17 mouse cellular contexts compared by ENCODE assay signal in genomic region chr16:23969919-23970318, GRCm38 (mm10). TPM values are rescaled to one million over a fixed set of nuclear protein-coding genes. Genes with fewer than 3 reads are reported as not detected.
DNase-seq lines count a peak whose midpoint lies in the region; ATAC-seq lines count a peak whose summit lies in the region.
"Had no signal": no experiment of that assay in that cellular context is flagged by ENCODE, and none has a peak within 500 bp of the region (broad histone marks: within the 10 kb centered on the region; RNA-seq: fewer than 3 reads in every experiment).

No protein-coding gene starts in this region.

- ATAC-seq in kidney, embryonic 14.5 days (ENCODE audit: low FRiP score, low TSS enrichment) = 0 out of 2 replicates have a peak, but pooled peaks have one; percentile 35
- no peak for ATAC-seq in midbrain, embryonic 11.5 days (ENCODE audit: low FRiP score)
- ATAC-seq in hindbrain, embryonic 16.5 days = no peak
- ATAC-seq: forebrain, embryonic 15.5 days had no signal

- H3K9ac ChIP-seq in kidney, embryonic 14.5 days (ENCODE audit: low read depth, low read length) = no peak overlapping the region
- H3K9ac ChIP-seq in midbrain, embryonic 11.5 days (ENCODE audit: low read length) = no peak overlapping the region
- no peak overlapping the region for H3K9ac ChIP-seq in hindbrain, embryonic 16.5 days (ENCODE audit: low read depth, low read length)
- H3K9ac ChIP-seq: forebrain, embryonic 15.5 days; neural tube, embryonic 15.5 days had no signal

- H3K36me3 ChIP-seq in kidney, embryonic 14.5 days (ENCODE audit: control insufficient read depth, insufficient read depth, low read length) = peaks cover 2% of the 10 kb centered on the region; the same call in 1 of the 2 replicates
- H3K36me3 ChIP-seq in midbrain, embryonic 11.5 days (ENCODE audit: control insufficient read depth, insufficient read depth, low read length) = no peaks in the 10 kb centered on the region
- no peaks in the 10 kb centered on the region for H3K36me3 ChIP-seq in midbrain, embryonic 10.5 days
- peaks cover 3% of the 10 kb centered on the region; the same call in 1 of the 2 replicates for H3K36me3 ChIP-seq in hindbrain, embryonic 16.5 days (ENCODE audit: control insufficient read depth, insufficient read depth, low read length)
- H3K36me3 ChIP-seq: heart, embryonic 10.5 days had no signal

- no peak overlapping the region for H3K4me3 ChIP-seq in kidney, embryonic 14.5 days (ENCODE audit: low read length)
- no peak overlapping the region for H3K4me3 ChIP-seq in midbrain, embryonic 11.5 days (ENCODE audit: low read depth, low read length)
- no peak overlapping the region for H3K4me3 ChIP-seq in midbrain, embryonic 10.5 days
- H3K4me3 ChIP-seq in hindbrain, embryonic 16.5 days (ENCODE audit: low read length) = no peak overlapping the region
- H3K4me3 ChIP-seq: erythroblast, embryonic 14.5 days; forebrain, embryonic 15.5 days; heart, embryonic 10.5 days; neural tube, embryonic 15.5 days had no signal

- no peak overlapping the region for H3K27ac ChIP-seq in kidney, embryonic 14.5 days (ENCODE audit: low read depth, low read length)
- no peak overlapping the region for H3K27ac ChIP-seq in midbrain, embryonic 11.5 days (ENCODE audit: low read depth, low read length)
- H3K27ac ChIP-seq in midbrain, embryonic 10.5 days (replicated peaks) = no peak overlapping the region
- no peak overlapping the region for H3K27ac ChIP-seq in hindbrain, embryonic 16.5 days (ENCODE audit: low read depth, low read length)
- H3K27ac ChIP-seq: forebrain, embryonic 15.5 days; heart, embryonic 10.5 days; kidney, postnatal 0 days; neural tube, embryonic 15.5 days had no signal

- H3K4me2 ChIP-seq in kidney, embryonic 14.5 days (replicated peaks; ENCODE audit: low read depth, low read length) = no peak overlapping the region
- H3K4me2 ChIP-seq in midbrain, embryonic 11.5 days = no peak overlapping the region
- no peak overlapping the region for H3K4me2 ChIP-seq in hindbrain, embryonic 16.5 days (ENCODE audit: low read length)
- H3K4me2 ChIP-seq: forebrain, embryonic 15.5 days; liver, embryonic 11.5 days; neural tube, embryonic 15.5 days had no signal

- peak; percentile 26 for DNase-seq in cerebellum, adult 11-12 months
- DNase-seq in cerebellum, adult 11 months = no peak
- no peak for DNase-seq in kidney, adult 9 months
- DNase-seq in midbrain, embryonic 11.5 days (ENCODE audit: low spot score, missing footprints) = peak; percentile 70
- DNase-seq in midbrain, embryonic 10.5 days (ENCODE audit: low spot score) = no peak
- DNase-seq in urinary bladder, postnatal 14 days (ENCODE audit: low spot score) = no peak
- DNase-seq: adrenal gland, postnatal 10 days; right cerebral cortex, postnatal 4 days; thymus, adult 18-20 months had no signal

- H3K4me1 ChIP-seq in kidney, embryonic 14.5 days (ENCODE audit: control insufficient read depth, insufficient read depth, low read length) = 0 out of 2 replicates have a peak, but pooled peaks cover 4% of the 10 kb centered on the region
- H3K4me1 ChIP-seq in midbrain, embryonic 11.5 days (ENCODE audit: control insufficient read depth, insufficient read depth, low read length) = no peaks in the 10 kb centered on the region; the same call in 1 of the 2 replicates
- peaks cover 21% of the 10 kb centered on the region for H3K4me1 ChIP-seq in midbrain, embryonic 10.5 days
- H3K4me1 ChIP-seq in hindbrain, embryonic 16.5 days (ENCODE audit: control insufficient read depth, insufficient read depth, low read depth, low read length) = no peaks in the 10 kb centered on the region
- H3K4me1 ChIP-seq: forebrain, embryonic 15.5 days; neural tube, embryonic 15.5 days had no signal

- WGBS in kidney, embryonic 14.5 days = 76% methylated on average over 14 of the region's 14 CpGs
- WGBS in midbrain, embryonic 11.5 days = 86% methylated on average over 14 of the region's 14 CpGs
- WGBS in midbrain, embryonic 10.5 days = 86% methylated on average over 14 of the region's 14 CpGs
- WGBS in hindbrain, embryonic 16.5 days = 72% methylated on average over 14 of the region's 14 CpGs

- H3K27me3 ChIP-seq in kidney, embryonic 14.5 days (ENCODE audit: control insufficient read depth, insufficient read depth, low read length) = no peaks in the 10 kb centered on the region
- H3K27me3 ChIP-seq in midbrain, embryonic 11.5 days (ENCODE audit: control insufficient read depth, insufficient read depth, low read length) = no peaks in the 10 kb centered on the region
- 0 out of 2 replicates have a peak, but pooled peaks cover 3% of the 10 kb centered on the region for H3K27me3 ChIP-seq in midbrain, embryonic 10.5 days (ENCODE audit: low read depth, poor library complexity, severe bottlenecking)
- H3K27me3 ChIP-seq in hindbrain, embryonic 16.5 days (replicated peaks; ENCODE audit: control insufficient read depth, insufficient read depth, low read length) = no peaks in the 10 kb centered on the region
- H3K27me3 ChIP-seq: forebrain, embryonic 15.5 days; neural tube, embryonic 15.5 days had no signal

- 0 out of 2 replicates have a peak, but pooled peaks cover 3% of the 10 kb centered on the region for H3K9me3 ChIP-seq in kidney, embryonic 14.5 days (ENCODE audit: control insufficient read depth, low read length)
- no peaks in the 10 kb centered on the region for H3K9me3 ChIP-seq in midbrain, embryonic 11.5 days (ENCODE audit: control insufficient read depth, low read length)
- no peaks in the 10 kb centered on the region; the same call in 1 of the 2 replicates for H3K9me3 ChIP-seq in midbrain, embryonic 10.5 days (replicated peaks)
- no peaks in the 10 kb centered on the region for H3K9me3 ChIP-seq in hindbrain, embryonic 16.5 days (ENCODE audit: control insufficient read depth, low read length)
- H3K9me3 ChIP-seq: forebrain, embryonic 15.5 days; heart, embryonic 10.5 days; neural tube, embryonic 15.5 days had no signal

RNA-seq across cellular contexts. Expression of gene Gm37419, which starts 18.4 kb away (rescaled TPM):
- not detected in 2 replicates for polyA plus RNA-seq in kidney, embryonic 14.5 days (2014; fragmentation: Nextera tagmentation; extraction: Ambion mirVana)
- polyA plus RNA-seq in midbrain, embryonic 11.5 days (2014; fragmentation: Nextera tagmentation; extraction: Ambion mirVana) = not detected in 2 replicates
- polyA plus RNA-seq in midbrain, embryonic 10.5 days (2016; fragmentation: Nextera tagmentation; extraction: Ambion mirVana) = not detected in 2 replicates
- not detected in 2 replicates for polyA plus RNA-seq in hindbrain, embryonic 16.5 days (2015; fragmentation: Nextera tagmentation; extraction: Ambion mirVana)
- polyA plus RNA-seq: erythroblast, embryonic 14.5 days; heart, embryonic 10.5 days; kidney, postnatal 0 days; liver, embryonic 11.5 days; neural tube, embryonic 15.5 days had no signal

RNA-seq across cellular contexts. Expression of gene Bcl6, which starts 18.7 kb away (rescaled TPM):
- polyA plus RNA-seq in kidney, embryonic 14.5 days (2014; fragmentation: Nextera tagmentation; extraction: Ambion mirVana) = 0.73 and 0.91 TPM in 2 replicates
- 0.11 TPM in 1 of 2 replicates, not detected in the other for polyA plus RNA-seq in midbrain, embryonic 11.5 days (2014; fragmentation: Nextera tagmentation; extraction: Ambion mirVana)
- polyA plus RNA-seq in midbrain, embryonic 10.5 days (2016; fragmentation: Nextera tagmentation; extraction: Ambion mirVana) = 0.02 and 0.07 TPM in 2 replicates
- polyA plus RNA-seq in hindbrain, embryonic 16.5 days (2015; fragmentation: Nextera tagmentation; extraction: Ambion mirVana) = 0.76 and 0.79 TPM in 2 replicates

RNA-seq across cellular contexts. Expression of gene Rtp2, which starts 37.7 kb away (rescaled TPM):
- not detected in 2 replicates for polyA plus RNA-seq in kidney, embryonic 14.5 days (2014; fragmentation: Nextera tagmentation; extraction: Ambion mirVana)
- not detected in 2 replicates for polyA plus RNA-seq in midbrain, embryonic 11.5 days (2014; fragmentation: Nextera tagmentation; extraction: Ambion mirVana)
- not detected in 2 replicates for polyA plus RNA-seq in midbrain, embryonic 10.5 days (2016; fragmentation: Nextera tagmentation; extraction: Ambion mirVana)
- polyA plus RNA-seq in hindbrain, embryonic 16.5 days (2015; fragmentation: Nextera tagmentation; extraction: Ambion mirVana) = 0.12 TPM in 1 of 2 replicates, not detected in the other
- polyA plus RNA-seq: erythroblast, embryonic 14.5 days; forebrain, embryonic 15.5 days; heart, embryonic 10.5 days; kidney, postnatal 0 days; liver, embryonic 11.5 days; neural tube, embryonic 15.5 days had no signal

Comparison
In these comparisons a context has a peak if more than half of its experiments do, and no peak if none do; other contexts are left out.
1. DNase-seq: peak in cerebellum, adult 11-12 months (single experiment) and midbrain, embryonic 11.5 days (single experiment); none in cerebellum, adult 11 months (single experiment), kidney, adult 9 months (single experiment), midbrain, embryonic 10.5 days (single experiment) and urinary bladder, postnatal 14 days (single experiment).